Mouse (Mus musculus): ENCODE results near the gene Fbxl5. TPM values are rescaled to one million over a fixed set of nuclear protein-coding genes. Genes with fewer than 3 reads are reported as not detected.

The Fbxl5 gene
- polyA plus RNA-seq, 1 experiment from 2014 or later, result 93.6 TPM

DNA sequence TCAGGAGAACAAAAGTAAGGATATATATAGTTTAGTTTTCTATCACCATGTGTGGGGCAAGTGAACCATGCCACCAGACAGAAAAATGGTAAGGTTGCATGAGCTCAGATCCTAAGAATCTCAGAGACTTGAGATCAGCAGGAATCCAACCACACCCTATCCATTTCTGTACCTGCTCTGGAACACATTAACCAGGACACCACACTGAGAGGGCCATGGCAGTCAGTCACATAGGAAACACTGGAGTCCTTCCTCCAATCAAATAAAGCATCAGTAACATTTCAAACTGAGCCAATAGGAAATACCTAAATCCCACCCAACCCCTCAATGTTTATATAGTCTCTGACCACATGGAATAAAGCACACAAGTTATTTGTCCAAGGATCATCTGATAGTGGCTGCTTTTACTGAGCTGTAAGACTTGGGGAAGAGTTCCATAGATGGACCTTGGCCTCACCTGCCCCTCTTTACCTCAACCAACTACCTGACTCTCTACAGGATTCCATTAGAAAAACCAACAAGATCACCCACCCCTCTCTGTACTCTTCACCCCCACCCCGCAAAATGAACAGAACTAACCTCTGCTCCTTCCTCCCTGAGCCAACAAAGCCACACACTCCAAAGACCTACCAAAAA is 10.9 kb downstream of the Fbxl5 start:
- Histone ChIP-seq H3K4me3 (ENCODE audit: low read depth, low read length) (no peak overlapping the region), H3K27me3 (replicated peaks; ENCODE audit: control insufficient read depth, insufficient read depth, low read length) (no peaks in the 10 kb centered on the region), H3K4me1 (replicated peaks; ENCODE audit: control insufficient read depth, insufficient read depth, low read length) (0 out of 2 replicates have a peak, but pooled peaks cover 11% of the 10 kb centered on the region), H3K27ac (ENCODE audit: low read depth, low read length) (peak overlapping the region; percentile 72), H3K9ac (ENCODE audit: low read depth, low read length) (no peak overlapping the region), H3K9me3 (ENCODE audit: control insufficient read depth) (no peaks in the 10 kb centered on the region), H3K36me3 (ENCODE audit: control insufficient read depth, insufficient read depth) (no peaks in the 10 kb centered on the region), H3K4me2 (replicated peaks; ENCODE audit: low read depth) (no peak overlapping the region)
- TF ChIP-seq CTCF (IDR thresholded peaks at IDR 0.05; ENCODE audit: low read depth), result no peak
- 20% methylated on average over 1 of the region's 1 CpGs for WGBS
- peak; percentile 76 for ATAC-seq

DNA sequence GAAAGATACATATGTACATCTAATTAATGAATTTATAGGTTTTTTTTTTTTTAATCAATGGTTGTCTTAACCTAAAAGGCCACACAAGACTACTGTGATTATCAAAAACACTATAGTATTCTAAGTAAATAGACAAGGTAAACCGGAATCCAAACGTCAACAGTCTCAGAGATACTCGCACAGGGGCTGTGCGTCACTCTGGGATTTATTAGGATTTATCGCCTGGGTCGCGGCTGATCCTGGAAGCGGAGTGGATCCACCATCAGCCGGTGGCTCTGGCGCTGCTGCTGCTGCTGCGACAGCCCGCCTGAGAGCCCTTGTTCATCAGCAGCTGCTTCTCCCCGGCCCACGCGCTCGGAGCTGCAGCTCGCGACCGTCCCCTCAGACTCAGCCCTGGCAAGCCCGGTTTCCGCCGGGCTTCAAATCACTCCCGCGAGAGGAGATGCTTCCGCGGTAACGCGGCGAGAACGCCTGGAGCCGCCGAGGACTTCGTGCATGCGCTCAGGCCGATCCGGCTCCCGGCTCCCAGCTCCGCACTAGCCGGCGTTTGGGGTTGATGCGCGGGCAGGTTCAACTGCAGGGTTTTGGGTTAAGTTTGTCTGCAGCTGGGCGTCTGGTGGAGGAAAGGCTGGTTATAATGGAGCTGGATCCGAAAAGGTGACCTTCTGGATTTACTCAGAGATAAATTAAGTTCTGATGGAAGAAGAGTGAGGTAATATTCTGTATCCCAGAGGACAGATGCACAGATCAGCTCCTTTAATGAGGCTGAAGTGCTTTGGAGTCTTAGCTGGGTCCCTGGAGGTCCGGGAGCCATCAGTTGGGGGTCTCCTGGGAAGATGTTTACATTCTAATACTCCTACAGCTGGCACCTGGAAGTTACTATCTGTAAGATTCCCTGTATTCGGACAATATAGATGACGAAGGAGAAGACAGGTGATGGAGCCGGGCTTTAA is 13.4 kb downstream of the Fbxl5 start:
- H3K9ac ChIP-seq (ENCODE audit: low read depth, low read length), result peak overlapping the region; percentile 62
- ATAC-seq, result peak; percentile 75
- no peaks in the 10 kb centered on the region for H3K27me3 ChIP-seq (replicated peaks; ENCODE audit: control insufficient read depth, insufficient read depth, low read length)
- 4% methylated on average over 48 of the region's 48 CpGs for WGBS
- peak overlapping the region; percentile 86 for H3K27ac ChIP-seq (ENCODE audit: low read depth, low read length)
- no peaks in the 10 kb centered on the region for H3K9me3 ChIP-seq (ENCODE audit: control insufficient read depth)
- no peaks in the 10 kb centered on the region for H3K36me3 ChIP-seq (ENCODE audit: control insufficient read depth, insufficient read depth)
- no peak for TF ChIP-seq CTCF (IDR thresholded peaks at IDR 0.05; ENCODE audit: low read depth)
- H3K4me1 ChIP-seq (replicated peaks; ENCODE audit: control insufficient read depth, insufficient read depth, low read length), result 0 out of 2 replicates have a peak, but pooled peaks cover 11% of the 10 kb centered on the region
- H3K4me3 ChIP-seq (ENCODE audit: low read depth, low read length), result peak overlapping the region; percentile 46
- peak overlapping the region; percentile 91 for H3K4me2 ChIP-seq (replicated peaks; ENCODE audit: low read depth)

DNA sequence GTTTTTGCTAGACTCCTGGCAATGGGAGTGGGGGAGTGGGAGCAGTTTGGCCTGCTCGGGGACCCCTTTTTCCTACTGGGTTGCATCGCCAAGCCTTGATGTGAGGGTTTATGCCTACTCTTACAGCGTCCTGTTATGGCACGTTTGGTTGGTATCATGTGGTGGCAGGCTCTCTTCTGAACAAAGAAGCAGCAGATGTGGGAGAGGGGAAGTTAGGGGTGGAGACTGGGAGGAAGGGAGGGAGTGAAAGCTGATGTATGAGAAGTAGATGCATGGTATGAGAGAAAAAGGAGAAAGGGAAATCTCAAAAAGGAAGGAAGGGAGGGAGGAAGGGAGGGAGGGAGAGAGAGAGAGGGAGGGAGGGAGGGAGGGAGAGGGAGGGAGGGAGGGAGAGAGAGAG is 14.5 kb downstream of the Fbxl5 start:
- no peak overlapping the region for H3K4me2 ChIP-seq (replicated peaks; ENCODE audit: low read depth)
- 91% methylated on average over 4 of the region's 4 CpGs for WGBS
- H3K9me3 ChIP-seq (ENCODE audit: control insufficient read depth), result no peaks in the 10 kb centered on the region
- no peak for TF ChIP-seq CTCF (IDR thresholded peaks at IDR 0.05; ENCODE audit: low read depth)
- no peaks in the 10 kb centered on the region for H3K27me3 ChIP-seq (replicated peaks; ENCODE audit: control insufficient read depth, insufficient read depth, low read length)
- no peak overlapping the region for H3K4me3 ChIP-seq (ENCODE audit: low read depth, low read length)
- no peaks in the 10 kb centered on the region for H3K36me3 ChIP-seq (ENCODE audit: control insufficient read depth, insufficient read depth)
- H3K4me1 ChIP-seq (replicated peaks; ENCODE audit: control insufficient read depth, insufficient read depth, low read length), result 0 out of 2 replicates have a peak, but pooled peaks cover 11% of the 10 kb centered on the region
- ATAC-seq, result no peak
- H3K9ac ChIP-seq (ENCODE audit: low read depth, low read length), result no peak overlapping the region
- H3K27ac ChIP-seq (ENCODE audit: low read depth, low read length), result 0 out of 2 replicates have a peak overlapping the region, but pooled peaks have one; percentile 64

DNA sequence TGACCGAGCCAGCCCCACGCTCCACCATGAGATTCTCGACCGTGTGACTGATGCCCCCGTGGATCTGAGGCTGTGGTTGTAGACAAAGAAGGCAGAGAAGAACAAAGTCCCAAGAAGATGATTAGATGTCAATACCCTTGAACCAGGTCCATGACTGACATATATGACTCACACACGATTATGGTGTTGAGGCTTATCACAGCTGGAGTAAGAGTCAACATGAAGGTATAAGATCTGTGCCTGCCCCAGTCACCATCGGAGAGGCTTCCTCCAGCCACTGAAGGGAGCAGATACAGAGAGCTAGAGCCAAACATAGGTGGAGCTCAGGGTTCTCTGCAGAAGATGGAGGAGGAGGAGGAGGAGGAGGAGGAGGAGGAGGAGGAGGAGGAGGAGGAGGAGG is 15.1 kb downstream of the Fbxl5 start:
- Histone ChIP-seq H3K27ac (ENCODE audit: low read depth, low read length) (no peak overlapping the region), H3K4me1 (replicated peaks; ENCODE audit: control insufficient read depth, insufficient read depth, low read length) (0 out of 2 replicates have a peak, but pooled peaks cover 11% of the 10 kb centered on the region), H3K9ac (ENCODE audit: low read depth, low read length) (no peak overlapping the region), H3K36me3 (ENCODE audit: control insufficient read depth, insufficient read depth) (no peaks in the 10 kb centered on the region), H3K9me3 (ENCODE audit: control insufficient read depth) (no peaks in the 10 kb centered on the region), H3K27me3 (replicated peaks; ENCODE audit: control insufficient read depth, insufficient read depth, low read length) (no peaks in the 10 kb centered on the region), H3K4me3 (ENCODE audit: low read depth, low read length) (no peak overlapping the region), H3K4me2 (replicated peaks; ENCODE audit: low read depth) (no peak overlapping the region)
- TF ChIP-seq CTCF (IDR thresholded peaks at IDR 0.05; ENCODE audit: low read depth), result no peak
- peak; percentile 72 for ATAC-seq
- 66% methylated on average over 7 of the region's 7 CpGs for WGBS

DNA sequence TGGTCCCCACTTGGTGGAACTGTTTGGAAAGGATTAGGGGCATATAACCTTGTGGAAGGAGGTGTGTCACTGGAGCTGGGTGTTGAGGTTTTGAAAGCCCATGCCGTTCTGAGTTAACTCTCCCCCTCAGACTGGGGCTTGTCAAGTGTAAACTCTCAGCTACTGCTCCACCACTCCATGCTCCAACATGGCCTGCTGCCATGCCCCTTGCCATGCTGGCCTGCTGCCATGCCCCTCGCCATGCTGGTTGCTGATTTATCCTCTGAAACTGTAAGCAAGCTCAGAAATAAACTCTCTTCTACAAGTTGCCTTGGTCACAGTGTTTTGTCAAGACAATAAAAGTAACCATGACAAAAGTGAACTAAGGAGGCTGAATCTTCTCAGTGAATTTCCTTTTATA is 16.0 kb downstream of the Fbxl5 start:
- H3K9me3 ChIP-seq (ENCODE audit: control insufficient read depth), result no peaks in the 10 kb centered on the region
- H3K4me1 ChIP-seq (replicated peaks; ENCODE audit: control insufficient read depth, insufficient read depth, low read length), result 0 out of 2 replicates have a peak, but pooled peaks cover 6% of the 10 kb centered on the region
- no peak overlapping the region for H3K9ac ChIP-seq (ENCODE audit: low read depth, low read length)
- TF ChIP-seq CTCF (IDR thresholded peaks at IDR 0.05; ENCODE audit: low read depth), result no peak
- no peaks in the 10 kb centered on the region for H3K27me3 ChIP-seq (replicated peaks; ENCODE audit: control insufficient read depth, insufficient read depth, low read length)
- H3K4me3 ChIP-seq (ENCODE audit: low read depth, low read length), result no peak overlapping the region
- ATAC-seq, result no peak
- no peaks in the 10 kb centered on the region for H3K36me3 ChIP-seq (ENCODE audit: control insufficient read depth, insufficient read depth)
- 80% methylated on average over 2 of the region's 2 CpGs for WGBS
- H3K4me2 ChIP-seq (replicated peaks; ENCODE audit: low read depth), result no peak overlapping the region
- H3K27ac ChIP-seq (ENCODE audit: low read depth, low read length), result no peak overlapping the region

DNA sequence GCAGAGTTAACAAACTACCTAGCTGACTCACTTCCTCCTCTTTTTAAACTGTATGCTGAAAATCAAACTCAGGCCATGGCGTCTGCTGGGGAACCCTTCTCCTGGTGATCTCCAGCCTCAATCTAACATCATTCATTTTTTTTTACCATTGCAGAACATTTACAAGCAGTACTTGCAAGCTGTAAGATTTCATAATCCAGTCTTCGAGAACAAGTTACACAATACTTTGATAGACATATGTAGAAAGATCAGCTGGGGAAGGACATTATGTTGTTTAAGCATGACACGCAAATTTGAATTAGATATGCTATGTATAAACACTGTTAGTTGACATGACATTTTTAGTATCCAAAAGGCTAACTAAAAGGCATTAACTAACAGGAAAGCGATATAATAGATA is 19.6 kb downstream of the Fbxl5 start:
- Histone ChIP-seq H3K4me1 (replicated peaks; ENCODE audit: control insufficient read depth, insufficient read depth, low read length) (no peaks in the 10 kb centered on the region), H3K36me3 (ENCODE audit: control insufficient read depth, insufficient read depth) (no peaks in the 10 kb centered on the region), H3K9me3 (ENCODE audit: control insufficient read depth) (no peaks in the 10 kb centered on the region), H3K4me2 (replicated peaks; ENCODE audit: low read depth) (no peak overlapping the region), H3K27me3 (replicated peaks; ENCODE audit: control insufficient read depth, insufficient read depth, low read length) (no peaks in the 10 kb centered on the region), H3K4me3 (ENCODE audit: low read depth, low read length) (no peak overlapping the region), H3K27ac (ENCODE audit: low read depth, low read length) (0 out of 2 replicates have a peak overlapping the region, but pooled peaks have one; percentile 46), H3K9ac (ENCODE audit: low read depth, low read length) (no peak overlapping the region)
- ATAC-seq, result no peak
- no peak for TF ChIP-seq CTCF (IDR thresholded peaks at IDR 0.05; ENCODE audit: low read depth)
- WGBS, result 52% methylated on average over 4 of the region's 4 CpGs

Measured in intestine, postnatal 0 days (tissue).